Mouse (Mus musculus): Measurements from ENCODE around the gene Copg1. TPM values are rescaled to one million over a fixed set of nuclear protein-coding genes. Genes with fewer than 3 reads are reported as not detected.

Gene Copg1
- 100 to 1,000 TPM; 158 to 172 TPM for total RNA-seq (2021)

GRCm38 (mm10) chr6:87887594-87888233 is at the start of gene Copg1:
TSS of gene Copg1 (plus strand) at chr6:87887814.
- intact Hi-C loops (cut with DNase I), result no loop called here
- DNase-seq, result peak; percentile 100

DNA sequence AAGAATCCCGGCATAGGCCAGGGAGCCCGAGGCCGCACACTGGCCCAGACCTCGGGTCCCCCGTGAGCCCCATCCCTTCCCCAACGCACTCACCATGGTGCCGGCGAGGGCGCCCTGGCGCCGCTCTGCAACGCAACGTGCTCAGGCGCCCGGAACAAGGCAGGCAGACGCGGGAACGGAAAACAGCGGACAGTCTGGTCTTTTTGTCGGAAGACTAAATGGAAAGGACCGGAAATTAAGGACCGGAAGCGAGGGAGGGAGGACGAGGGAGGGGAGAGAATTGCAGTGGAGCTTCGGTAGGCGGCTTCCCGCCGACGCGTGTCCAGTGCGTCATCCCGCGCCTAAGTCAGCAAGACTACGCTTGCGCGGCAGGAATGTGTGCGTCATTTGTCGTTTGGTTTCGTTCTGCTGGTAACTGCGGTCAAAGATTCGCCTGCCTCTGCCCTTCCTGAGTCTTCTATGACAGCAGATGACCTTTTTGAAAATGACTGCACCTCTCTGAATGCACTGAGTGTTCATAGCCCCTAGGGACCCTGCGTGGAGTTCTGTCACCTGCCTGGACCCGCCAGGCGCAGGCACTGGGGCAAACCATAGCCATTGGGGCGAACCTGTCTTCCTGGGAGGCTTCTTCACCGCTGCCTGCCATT is 48.9 kb upstream of the Copg1 start, which contains the start of gene Isy1:
Gene Isy1 (minus strand): TSS at position 248 of the 647 bp plus-strand sequence.
- DNase-seq, result peak; percentile 93
- intact Hi-C loops (cut with DNase I), result no loop called here

DNA sequence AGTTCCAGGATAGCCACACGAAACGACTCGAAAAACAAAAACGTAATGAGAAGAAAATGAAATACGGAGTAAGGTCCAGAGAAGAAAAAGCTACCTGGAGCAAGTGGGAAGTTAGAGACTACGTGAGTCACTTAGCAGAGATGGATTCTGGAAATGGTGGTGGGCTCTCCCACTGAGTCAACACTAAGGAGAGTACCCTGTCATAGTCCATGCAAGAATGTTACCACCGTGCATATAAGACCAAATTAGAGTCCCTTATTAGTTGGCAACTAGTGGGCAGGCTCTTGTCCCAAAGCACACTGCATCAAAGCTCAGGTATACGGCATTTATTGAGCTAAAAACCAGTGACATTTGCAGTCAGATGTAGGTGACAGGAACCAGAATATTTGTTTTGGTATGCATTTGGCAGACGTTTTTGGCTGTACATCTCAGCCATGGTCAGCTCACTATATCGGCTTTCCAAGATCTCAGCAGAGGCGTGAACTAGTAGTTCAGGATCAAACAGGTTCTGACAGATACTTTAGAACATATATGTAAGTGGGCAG is 47.7 kb upstream of the Copg1 start:
- intact Hi-C loops (cut with DNase I), result no loop called here

GRCm38 (mm10) chr6:87841635-87842034 is 46.0 kb upstream of the Copg1 start:
- intact Hi-C loops (cut with DNase I), result no loop called here
- no peak for DNase-seq

More for the DNA sequence above, 47.7 kb upstream of the Copg1 start:
- no peak for DNase-seq

DNA sequence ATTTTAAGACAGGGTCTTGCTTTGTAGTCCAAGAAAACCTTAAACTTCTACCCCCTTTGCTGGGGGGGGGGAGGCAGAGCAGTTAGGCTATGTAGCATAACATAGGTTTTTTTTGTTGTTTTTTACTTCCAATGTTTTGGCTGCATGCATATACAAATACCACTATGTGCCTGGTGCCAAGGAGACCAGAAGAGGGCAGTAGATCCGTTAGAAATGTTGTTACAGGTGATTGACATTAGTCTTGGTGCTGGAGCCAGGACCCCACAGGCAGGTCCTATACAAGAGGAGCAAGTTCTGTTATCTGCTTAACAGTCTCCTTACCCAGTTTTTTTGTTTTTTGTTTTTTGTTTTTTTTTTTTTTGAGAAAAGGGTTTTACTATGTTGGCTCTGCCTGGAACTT is 45.4 kb upstream of the Copg1 start:
- intact Hi-C loops (cut with DNase I), result no loop called here
- DNase-seq, result no peak

DNA sequence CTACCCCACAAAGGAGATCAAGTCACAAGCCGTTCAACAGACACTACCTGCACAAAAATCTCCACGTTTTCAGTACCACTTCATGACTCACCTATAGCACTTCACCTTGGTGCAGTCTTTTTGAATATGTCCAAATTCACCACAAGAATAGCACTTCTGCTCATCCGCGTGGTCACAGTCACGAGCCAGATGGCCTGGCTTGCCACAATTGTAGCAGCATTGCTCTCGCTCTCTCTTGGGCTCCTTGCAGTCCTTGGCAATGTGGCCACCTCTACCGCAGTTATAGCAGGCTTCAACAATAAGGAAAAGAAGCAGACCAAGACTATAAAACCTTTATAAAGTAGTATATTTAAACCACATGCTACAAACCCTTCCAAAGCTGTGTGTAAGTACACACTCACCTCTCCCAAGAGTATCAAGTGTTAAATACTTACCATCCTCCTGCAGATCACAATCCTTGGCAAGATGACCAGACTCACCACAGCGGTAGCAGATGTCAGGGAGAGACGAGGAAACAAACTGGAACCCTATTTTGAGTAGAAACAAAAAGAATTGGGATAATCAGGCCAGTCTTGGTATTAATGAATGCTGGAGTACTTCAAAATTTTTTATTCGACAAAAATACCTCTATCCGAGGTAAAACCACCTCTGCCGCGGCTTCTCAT is 42.5 kb upstream of the Copg1 start:
- DNase-seq, result no peak
- intact Hi-C loops (cut with DNase I), result no loop called here

DNA sequence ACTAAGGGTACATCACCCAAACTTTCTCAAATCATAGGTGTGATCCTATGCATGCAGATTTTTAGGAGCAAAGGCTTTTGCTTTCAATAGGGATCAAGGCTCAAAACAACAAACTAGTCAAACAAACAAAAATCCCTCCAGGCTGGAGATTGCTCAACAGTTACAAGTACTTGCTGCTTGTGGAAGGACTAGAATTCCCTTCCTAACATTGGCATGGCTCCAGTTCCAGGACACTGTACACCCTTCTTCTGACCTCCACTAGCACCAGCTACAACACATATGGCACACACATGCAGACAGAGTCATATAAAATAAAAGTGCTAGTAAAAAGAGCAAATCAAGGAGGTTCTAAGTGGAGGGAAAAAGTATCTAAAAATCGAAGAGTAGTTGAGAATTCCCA is 40.8 kb upstream of the Copg1 start:
- intact Hi-C loops (cut with DNase I), result no loop called here
- DNase-seq, result no peak

DNA sequence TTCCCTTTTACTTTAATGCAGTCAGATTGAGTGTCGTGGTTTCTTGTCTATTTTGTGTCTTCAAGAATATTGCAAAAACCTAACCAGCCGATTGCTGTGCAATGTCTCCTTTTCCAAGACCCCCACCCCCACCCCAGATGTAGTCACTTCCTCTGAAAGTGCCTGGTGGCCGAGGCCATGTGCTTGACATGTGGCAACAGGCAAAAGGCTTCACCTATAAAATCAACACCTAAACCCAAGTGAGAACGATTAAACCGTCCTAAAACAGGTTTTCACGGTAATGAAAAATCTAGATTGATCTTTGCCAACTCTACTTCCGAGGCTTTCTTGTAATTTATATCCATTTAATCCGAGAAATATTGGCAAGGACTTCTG is 37.8 kb upstream of the Copg1 start:
- intact Hi-C loops (cut with DNase I), result no loop called here
- DNase-seq, result no peak

DNA sequence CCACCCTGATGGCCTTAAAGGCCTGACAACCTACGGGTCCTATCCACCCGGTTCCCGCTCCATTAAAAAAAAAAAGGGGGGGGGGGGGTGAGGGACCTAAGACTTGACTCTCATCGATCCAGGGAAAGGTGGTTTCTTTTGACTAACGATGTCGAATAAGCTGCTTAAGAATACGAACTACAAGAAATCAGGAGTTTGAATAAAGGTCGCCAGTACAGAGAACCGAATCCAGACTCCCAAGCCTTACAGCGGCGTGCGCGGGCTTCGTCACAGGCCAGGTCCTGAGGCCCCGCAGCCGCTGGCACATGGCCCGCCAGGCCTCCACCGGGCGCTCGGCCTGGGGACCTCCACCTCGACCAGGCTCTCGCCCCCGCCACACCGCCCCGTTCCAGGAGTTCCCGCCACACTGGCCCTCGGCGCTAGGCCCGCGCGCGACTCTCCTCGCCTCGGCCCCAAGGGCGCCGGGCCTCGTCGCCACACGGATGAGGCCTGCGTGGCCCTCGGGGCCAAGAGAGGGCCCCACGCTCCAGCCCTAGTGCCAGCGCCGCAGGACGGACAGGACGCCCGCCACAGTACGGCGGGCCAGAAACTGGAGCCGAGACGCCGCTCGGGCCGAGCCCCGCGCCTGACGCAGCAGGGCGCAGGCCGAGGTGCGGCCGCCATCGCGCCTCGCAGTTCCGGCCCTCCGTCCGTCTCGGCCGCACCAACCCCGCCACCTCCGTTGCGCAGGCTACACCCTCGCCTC is 37.3 kb upstream of the Copg1 start:
- intact Hi-C loops (cut with DNase I), result no loop called here
- DNase-seq, result peak; percentile 58

GRCm38 (mm10) chr6:87850900-87851614 is 36.6 kb upstream of the Copg1 start, which contains the start of gene Cnbp:
TSS of gene Cnbp (minus strand) at chr6:87851106.
- intact Hi-C loops (cut with DNase I), result no loop called here

DNA sequence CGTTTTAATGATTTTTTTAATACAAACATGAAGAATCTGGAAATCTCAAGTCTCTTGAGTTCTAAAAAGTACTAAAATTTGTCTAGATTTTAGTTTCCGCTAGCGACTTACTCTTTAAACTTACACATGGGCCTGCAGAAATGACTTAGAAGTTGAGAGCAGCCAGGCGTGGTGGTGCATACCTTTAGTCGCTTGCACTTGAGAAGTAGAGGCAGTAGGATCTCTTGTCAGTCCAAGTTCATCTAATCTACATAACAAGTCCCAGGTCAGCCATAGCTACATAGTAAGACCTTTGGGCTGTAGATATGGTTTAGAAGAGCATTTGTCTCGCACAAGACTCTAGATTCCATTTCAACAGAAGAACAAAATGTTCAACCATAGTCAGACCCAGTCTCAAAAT is 35.7 kb upstream of the Copg1 start:
- intact Hi-C loops (cut with DNase I), result no loop called here
- no peak for DNase-seq

More at GRCm38 (mm10) chr6:87850900-87851614, 36.6 kb upstream of the Copg1 start, which contains the start of gene Cnbp:
- DNase-seq, result peak; percentile 98

- DNase-seq, result no peak
- intact Hi-C loops (cut with DNase I), result no loop called here
Observed at GRCm38 (mm10) chr6:87853446-87853845, 34.2 kb upstream of the Copg1 start.

GRCm38 (mm10) chr6:87857071-87857470 is 30.5 kb upstream of the Copg1 start:
- DNase-seq, result no peak
- intact Hi-C loops (cut with DNase I), result no loop called here

- no peak for DNase-seq
- intact Hi-C loops (cut with DNase I), result no loop called here
Observed at GRCm38 (mm10) chr6:87866211-87866610, 21.4 kb upstream of the Copg1 start.

DNA sequence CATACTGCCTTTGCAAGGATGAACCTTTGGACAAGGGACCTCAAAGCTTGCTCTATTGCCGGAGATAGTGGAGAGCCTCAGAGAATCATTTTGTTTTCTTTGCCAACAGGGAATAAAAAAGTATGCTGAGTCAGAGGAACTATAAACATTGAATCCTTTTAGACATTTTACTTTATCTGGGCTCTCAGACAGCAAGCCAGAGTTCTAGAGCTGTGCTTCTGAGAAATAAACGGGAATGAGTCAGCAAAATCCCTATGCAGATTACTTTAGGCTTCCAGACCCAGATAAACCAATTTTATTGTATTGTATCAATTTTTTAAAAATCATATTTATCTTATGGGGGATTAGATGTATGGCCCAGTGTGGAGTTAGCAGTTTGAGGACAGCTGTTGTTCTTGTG is 20.4 kb upstream of the Copg1 start:
- no peak for DNase-seq
- intact Hi-C loops (cut with DNase I), result no loop called here

GRCm38 (mm10) chr6:87868871-87869506 is 18.6 kb upstream of the Copg1 start:
- DNase-seq, result peak; percentile 51

DNA sequence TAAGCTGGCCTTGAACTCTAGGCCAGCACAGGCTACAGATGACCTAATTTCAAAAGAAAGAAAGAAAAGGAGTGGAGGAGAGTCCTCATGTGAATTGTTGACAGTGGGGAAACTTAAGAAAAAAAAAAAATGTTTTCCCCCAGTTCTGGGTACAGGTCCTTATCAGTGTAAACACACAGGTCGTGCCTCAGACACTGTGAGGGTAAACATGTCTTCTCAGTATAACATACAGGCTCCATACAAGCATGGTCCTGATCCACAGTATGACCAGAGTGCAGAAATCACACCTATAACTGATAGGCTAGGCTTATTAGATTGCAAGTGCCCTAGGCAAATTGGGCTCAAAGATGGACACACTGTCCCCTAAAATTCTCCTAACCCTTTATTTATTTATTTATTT is 17.2 kb upstream of the Copg1 start:
- no peak for DNase-seq
- intact Hi-C loops (cut with DNase I), result no loop called here

More at GRCm38 (mm10) chr6:87868871-87869506, 18.6 kb upstream of the Copg1 start:
- intact Hi-C loops (cut with DNase I), result no loop called here

DNA sequence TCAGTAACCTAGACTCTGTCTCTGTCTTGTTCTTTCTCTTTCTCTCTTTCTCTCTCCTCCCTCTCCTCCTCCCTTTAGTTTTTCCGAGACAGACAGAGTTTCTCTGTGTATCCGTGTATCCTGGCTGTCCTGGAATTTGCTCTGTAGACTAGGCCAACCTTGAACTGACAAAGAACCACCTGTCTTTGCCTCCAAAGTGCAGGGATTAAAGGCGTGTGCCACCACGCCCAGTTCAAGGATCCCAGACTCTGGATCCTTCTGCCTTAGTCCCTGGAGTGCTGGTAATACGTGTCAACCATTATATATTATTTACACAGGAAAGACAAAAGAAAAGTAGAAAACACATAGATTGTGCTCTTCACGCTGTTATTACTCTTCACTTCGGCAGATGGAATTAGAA is 16.4 kb upstream of the Copg1 start:
- intact Hi-C loops (cut with DNase I), result no loop called here
- DNase-seq, result no peak

DNA sequence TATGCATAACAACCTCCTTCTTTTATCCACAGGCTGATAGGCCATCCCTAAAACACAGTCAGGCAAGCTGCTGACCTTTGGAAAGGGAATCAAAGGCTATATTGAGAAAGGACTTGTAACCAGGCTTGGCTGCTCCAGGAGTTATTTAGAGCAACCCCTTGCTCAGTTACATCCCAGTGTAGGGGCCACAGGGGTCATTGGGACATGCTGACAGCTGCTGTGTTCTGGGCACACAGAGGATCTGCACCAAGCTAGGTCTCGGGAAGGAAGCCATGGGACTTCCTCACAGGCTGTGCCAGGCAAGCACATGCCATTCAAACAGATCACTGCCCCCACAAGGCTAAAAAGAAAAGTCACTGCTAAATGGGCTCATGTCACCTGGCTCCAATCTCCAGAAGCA is 14.5 kb upstream of the Copg1 start:
- intact Hi-C loops (cut with DNase I), result no loop called here
- no peak for DNase-seq

- intact Hi-C loops (cut with DNase I), result no loop called here
- DNase-seq, result no peak
Observed at GRCm38 (mm10) chr6:87873963-87874362, 13.7 kb upstream of the Copg1 start.

All from left cerebral cortex, postnatal 4 days (tissue).